Mouse (Mus musculus) cerebellum, adult 11-12 months (tissue): ENCODE results near the gene Asna1.

ENCODE experiments used
- DNase-seq: peaks from one replicate; pipeline ENCODE4 v3.0.0; 2022

Gene Asna1

GRCm38 (mm10) chr8:85034764-85035163 is 9.7 kb upstream of the Asna1 start:
- peak; percentile 72 for DNase-seq

DNA sequence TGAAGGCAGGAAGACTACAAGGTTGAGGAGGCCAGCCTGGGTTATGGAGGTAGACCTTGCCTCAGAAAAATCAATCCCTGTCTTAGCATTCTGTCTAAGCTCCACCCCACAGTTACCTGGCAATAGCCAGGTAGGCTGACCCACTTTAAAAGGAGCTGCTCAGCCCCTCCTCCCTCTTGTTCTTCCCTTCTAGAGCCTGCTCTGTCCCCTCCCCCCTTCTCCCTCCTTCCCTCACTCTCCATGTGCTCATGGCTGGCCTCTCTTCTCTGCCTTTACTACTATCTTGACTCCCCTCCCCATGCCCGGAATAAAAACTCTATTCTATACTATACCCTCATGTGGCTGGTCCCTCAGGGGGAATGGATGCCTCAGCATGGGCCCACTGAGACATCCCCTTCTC is 8.8 kb upstream of the Asna1 start:
- DNase-seq: no peak

DNA sequence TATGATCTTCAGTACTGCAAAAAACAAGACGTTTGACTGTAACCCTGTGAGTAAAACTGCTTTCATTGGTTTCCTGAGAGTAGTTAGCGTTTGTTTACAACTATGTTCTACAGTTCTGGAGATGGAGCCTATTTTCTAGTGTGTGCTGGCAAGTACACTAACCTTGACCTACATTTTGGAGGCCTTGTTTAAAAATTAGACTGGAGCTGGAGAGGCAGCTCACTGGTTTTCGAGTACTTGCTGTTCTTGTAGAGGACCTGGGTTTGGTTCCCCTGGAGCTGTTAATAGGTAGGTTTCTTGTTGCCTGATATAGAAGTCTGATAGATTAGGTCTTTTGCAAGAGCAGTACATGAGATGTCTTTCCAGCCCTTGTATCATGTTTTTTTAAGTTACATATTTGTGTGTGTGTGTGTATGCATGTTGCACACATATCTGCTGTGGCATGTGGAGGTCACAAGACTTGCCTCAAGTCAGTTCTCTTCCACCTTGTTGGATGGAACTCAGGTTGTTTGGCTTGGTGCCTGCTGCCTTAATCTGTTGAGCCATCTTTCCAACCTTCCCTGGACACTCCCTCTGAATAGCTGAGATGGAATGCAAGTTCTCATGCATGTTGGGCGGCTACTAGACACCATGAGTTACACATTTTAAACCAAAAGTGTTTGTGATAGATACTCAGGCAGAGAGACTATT is 7.7 kb upstream of the Asna1 start:
- DNase-seq: no peak

DNA sequence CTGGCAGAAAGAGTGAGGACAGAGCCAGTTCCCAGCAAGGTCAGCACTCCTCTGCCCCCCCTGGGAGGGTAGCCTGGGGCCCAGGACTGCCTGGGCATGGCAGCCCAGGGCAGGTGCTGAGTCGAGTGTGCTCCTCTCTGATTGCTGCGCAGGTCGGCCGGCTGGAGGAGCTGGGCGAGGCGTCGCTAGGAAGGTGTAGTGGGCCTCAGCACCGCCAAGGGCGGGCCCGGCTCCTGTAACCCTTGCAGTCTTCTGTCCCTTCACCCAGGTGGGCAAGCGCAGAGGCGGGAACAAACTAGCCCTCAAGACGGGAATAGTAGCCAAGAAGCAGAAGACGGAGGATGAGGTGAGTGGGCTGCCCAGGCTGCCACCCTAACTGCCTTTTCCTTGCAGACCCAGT is 4.2 kb upstream of the Asna1 start:
- DNase-seq: peak; percentile 55

DNA sequence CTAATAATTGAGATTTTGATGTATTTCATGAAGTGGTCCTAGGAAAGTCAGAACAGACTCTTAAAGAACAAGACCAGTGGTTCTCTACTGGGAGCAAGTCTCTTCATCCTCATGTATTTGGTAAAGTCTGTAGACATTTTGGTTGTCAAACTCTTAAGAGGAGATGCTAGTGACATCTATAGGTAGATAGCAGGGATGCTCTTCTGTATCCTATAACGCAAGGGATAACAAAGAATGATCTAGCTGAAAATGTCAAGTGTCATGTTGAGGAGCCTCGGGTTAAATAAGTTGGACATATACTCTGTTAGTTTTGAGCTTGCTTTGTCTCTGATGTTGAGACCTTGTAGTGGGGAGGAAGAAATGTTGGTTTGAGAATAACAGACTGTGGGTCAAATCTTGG is 2.8 kb upstream of the Asna1 start:
- DNase-seq: no peak

DNA sequence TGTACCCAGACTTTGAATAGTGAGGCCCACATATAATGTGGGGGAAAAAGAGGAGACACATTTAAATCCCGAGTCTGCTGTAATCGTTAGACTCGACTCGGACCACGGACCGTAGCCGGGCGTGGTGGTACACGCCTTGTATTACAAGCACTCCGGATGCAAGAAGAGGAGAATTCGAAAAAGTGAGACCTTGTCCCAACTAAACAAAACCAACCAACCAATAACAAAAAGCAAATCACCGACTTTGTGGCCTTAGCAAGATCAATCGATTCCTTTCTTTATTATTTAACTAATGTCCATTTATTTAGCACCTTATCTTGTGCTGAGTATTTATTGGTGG is 2.4 kb upstream of the Asna1 start:
- DNase-seq: no peak

DNA sequence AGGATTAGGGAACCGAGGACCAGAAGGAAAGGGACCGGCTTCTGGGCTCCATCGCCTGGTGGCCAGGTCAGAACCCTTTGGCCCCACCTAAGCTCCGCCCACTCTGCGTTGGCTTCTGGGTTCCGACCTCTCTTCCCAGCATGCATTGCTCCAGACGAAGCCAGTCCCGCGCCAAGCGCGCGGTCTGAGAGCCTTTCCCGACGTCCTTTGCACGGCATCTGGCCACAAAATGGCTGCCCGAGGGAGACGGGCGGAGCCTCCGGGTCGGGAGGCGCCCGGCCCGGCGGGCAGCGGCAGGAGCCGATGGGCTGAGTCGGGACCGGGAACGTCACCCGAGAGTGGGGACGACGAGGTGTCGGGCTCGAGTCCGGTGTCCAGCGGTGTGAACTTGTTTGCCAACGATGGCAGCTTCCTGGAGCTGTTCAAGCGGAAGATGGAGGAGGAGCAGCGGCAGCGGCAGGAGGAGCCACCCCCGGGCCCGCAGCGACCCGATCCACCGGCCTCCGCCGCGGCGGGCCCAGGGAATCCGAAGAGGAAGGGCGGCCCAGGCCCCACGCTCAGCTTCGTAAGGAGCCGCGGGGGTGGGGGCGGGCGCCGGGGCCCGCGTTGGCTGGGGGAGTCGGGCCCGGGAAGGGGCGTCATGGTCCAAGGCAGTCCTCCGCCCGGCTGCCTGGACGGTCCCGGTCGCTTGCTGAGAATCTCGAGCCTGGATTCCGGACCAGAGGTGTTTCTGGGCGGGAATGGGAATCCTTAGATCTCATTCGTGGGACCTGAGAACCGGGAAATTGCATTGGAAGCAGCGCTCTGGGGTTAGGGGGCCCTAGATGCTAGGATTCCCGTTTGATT is 1.8 kb upstream of the Asna1 start, which contains the start of gene Trir:
Gene Trir, plus strand, starts transcription at position 154 of the 846 bp plus-strand sequence.
- peak; percentile 97 for DNase-seq

DNA sequence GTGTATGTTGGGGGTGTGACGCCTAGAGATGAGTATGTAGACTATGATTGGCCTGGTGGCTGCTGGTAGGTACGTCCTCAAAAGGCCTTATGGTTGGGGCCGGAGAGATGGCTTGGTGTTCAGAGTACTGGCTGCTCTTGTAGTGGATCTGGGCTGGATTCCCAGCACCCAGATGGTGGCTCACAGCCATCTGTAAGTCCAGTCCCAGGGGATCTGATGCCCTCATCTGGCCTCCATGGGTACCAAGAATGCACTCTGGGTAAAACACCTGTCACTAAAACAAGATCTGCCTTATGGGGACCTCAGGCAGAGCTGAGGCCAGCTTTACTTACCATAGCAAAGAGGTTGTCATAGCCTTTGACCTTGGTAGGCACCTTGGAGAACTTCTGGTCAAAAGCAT is 1.2 kb downstream of the Asna1 start:
- DNase-seq: no peak

DNA sequence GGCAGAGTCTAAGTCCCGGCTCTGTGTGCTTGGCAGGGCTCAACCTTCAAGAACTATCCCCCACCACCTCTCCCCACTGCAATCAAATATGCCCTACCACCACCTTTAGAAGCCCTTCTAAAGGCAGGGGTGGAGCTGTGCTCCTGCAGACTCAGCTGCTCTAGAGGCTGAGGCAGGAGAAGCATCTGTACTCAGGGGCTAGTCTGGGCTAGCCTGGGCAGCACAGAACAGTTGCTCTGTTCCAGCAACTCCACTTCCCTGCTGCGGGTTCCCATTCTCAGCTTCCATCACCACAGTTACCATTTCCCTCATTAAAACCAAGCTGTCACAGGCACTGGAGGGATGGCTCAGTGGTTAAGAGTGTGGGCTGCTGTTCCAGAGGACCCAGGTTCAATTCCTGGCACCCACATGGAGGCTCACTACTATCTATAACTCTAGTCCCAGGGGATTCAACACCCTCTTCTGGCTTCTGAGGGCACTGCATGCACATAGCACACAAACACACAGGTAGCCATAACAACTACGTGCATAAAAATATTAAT is 3.5 kb downstream of the Asna1 start:
- no peak for DNase-seq

- no peak for DNase-seq
These were observed 7.9 kb downstream of the Asna1 start for GRCm38 (mm10) chr8:85017209-85017608.

DNA sequence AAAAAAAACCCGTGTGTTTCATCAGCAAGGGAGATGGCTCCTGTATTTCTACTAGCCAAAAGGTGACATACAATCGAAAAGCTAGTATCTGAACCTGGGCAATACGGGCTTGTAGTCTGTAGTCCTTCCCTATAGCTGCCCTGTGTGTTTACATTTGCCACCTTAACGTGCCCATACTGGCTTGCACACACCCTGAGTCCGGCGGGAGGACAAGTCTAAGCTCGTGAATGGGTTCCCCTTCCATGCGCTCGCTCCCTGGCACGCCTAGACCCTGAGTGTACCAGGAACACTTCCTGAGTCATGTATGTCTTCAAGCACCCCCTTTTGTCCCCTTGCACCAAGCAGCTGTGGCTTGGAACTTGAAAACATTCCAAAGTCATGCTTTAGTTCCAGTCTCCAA is 8.4 kb downstream of the Asna1 start:
- DNase-seq: no peak

- DNase-seq: no peak
These were observed 10.7 kb downstream of the Asna1 start, which contains the start of gene Best2 for GRCm38 (mm10) chr8:85014431-85014830. TSS of gene Best2 (minus strand) at chr8:85014531.

GRCm38 (mm10) chr8:85013230-85013840 is 11.7 kb downstream of the Asna1 start:
- peak; percentile 73 for DNase-seq

GRCm38 (mm10) chr8:85011242-85011641 is 13.8 kb downstream of the Asna1 start:
- no peak for DNase-seq

DNA sequence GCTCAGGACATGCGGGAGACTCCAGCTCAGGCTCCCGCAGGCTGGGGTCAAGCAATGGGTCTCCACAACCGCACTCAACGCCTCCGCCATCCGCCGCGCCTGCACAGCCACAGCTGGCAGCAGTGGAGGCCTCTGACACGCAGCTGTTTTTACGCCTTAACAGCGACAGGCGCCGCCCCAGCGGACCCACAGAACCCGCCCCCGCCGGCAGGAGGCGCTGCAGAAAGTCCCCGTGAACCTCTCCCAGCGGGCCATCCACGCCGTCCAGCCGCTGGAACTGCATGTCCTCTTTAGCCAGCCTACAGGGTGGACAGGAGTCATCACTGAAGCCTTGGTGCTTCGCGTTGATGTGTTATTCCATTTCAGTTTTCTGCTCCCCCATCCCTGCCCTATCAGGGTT is 17.4 kb downstream of the Asna1 start:
- DNase-seq: no peak

DNA sequence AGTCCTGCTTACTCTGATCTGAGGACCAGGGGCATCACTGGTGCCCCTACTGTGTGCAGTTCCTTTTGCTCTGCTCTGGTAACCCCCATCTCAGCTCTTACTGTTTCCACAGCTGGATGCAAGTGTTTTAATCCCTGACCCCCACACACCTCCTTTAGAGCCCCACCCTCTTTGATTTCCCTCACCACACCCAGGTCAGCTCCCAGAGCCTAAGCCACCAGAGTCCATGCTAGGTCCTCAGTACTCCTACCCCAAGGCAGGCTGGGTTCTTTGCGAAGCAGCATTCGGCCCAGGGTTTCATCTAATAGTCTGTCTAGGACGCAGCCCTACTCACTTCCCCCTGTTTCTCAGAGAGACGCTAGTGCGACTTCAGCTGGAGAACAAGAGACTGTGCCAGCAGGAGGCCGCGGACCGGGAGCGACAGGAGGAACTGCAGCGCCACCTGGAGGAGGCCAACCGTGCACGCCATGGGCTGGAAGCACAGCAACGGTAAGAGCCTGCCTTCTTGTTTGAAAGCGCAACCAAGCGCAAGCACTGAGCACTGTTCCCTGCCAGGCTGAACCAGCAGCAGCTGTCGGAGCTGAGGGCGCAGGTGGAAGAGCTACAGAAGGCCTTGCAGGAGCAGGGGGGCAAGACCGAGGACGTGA is 27.3 kb downstream of the Asna1 start:
- DNase-seq: peak; percentile 94

DNA sequence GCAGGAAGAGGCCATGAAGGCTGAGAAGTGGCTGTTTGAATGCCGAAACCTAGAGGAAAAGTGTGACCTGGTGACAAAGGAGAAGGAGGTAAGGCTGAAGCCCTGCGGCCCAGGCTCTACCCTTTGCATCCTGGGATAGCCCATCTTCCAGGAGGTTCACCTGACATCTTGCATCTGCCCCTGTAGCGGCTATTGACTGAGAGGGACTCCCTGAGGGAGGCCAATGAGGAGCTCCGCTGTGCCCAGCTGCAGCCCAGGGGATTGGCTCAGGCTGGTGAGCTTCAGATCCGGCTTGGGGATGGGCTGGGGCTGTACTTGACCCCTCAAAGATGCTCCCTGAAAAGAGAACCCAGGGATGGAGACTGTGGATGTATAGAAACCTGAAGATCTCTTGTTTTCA is 28.1 kb downstream of the Asna1 start:
- peak; percentile 22 for DNase-seq

GRCm38 (mm10) chr8:84995680-84996079 is 29.4 kb downstream of the Asna1 start:
- peak; percentile 38 for DNase-seq

GRCm38 (mm10) chr8:84994375-84994774 is 30.7 kb downstream of the Asna1 start:
- peak; percentile 30 for DNase-seq

- peak; percentile 89 for DNase-seq
These were observed 34.2 kb downstream of the Asna1 start for GRCm38 (mm10) chr8:84990836-84991235.

DNA sequence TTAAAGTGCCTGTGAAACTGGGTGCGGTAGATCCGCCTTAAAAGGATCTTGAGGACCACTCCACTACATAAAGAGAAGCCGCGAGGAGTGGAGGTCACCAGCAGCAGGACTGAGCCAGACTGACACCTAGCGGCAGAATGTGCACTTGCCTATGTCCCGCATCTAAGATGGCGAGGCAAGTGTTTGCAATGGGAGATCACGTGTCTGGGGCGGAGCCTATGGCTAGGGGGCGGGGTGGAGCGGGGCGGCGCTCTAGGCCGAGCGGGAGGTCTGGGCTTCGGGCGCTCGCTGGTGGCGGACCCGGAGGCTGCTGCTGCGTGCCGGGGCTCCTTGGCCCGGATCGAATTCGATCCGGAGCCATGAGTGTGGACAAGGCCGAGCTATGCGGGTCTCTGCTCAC is 34.7 kb downstream of the Asna1 start, which contains the start of gene Hook2:
Gene Hook2, plus strand, starts transcription at position 255 of the 400 bp plus-strand sequence.
- peak; percentile 96 for DNase-seq

DNA sequence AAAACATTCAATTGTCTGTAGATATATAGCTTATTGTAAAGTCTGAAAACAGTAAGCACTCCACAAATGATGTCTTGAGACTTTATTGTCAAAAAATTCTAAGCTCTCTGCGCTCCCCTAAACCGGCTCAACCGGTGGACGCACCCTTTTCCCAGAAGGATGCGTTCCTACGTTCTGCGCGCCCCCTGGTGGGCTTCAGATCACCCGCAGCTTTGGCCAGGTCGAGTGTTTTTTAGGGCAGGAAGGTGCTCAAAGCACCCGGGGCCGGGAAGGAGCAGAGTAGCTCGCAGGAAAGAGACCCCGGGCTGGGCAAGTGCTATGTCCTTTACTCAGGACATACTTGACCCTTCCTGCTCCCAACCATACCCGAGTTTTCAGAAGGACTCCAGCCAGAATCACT is 35.3 kb downstream of the Asna1 start:
- DNase-seq: peak; percentile 88

- peak; percentile 76 for DNase-seq
These were observed 35.8 kb downstream of the Asna1 start for GRCm38 (mm10) chr8:84989311-84989731.
